Mouse (Mus musculus): Measurements from ENCODE around the gene Tubb5. TPM values are rescaled to one million over a fixed set of nuclear protein-coding genes. Genes with fewer than 3 reads are reported as not detected.

Gene Tubb5
- total and polyA plus RNA-seq, 2 experiments from 2014 or later, result 1,872 to 3,416 TPM

DNA sequence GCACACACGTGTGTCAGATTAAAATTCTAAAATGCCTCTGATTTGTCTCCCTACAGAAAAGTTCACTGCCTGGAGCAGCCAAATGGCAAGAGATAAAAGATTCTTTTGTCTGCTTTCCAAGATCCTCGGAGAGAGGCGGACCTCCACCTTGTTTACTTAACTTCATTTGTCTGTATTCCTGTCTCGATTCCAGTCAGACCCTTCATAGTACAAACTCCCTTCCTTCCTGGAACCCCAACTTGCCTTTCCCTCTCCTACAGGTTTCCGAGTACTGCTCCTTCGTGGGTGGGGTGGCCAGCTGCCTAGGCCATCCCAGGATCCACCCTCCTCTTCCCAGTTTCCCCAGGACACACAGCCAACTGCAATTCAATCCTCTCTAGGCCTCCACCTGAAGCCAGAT lies 35.1 kb downstream of the Tubb5 start:
- no peaks in the 10 kb centered on the region for H3K4me1 ChIP-seq (ENCODE audit: insufficient read depth, low read length)
- H3K36me3 ChIP-seq (ENCODE audit: insufficient read depth, low read length), result no peaks in the 10 kb centered on the region
- H3K4me3 ChIP-seq (ENCODE audit: low read depth, low read length), result no peak overlapping the region
- WGBS, result 51% methylated on average over 6 of the region's 6 CpGs
- no peak overlapping the region for H3K27ac ChIP-seq (ENCODE audit: low read depth, low read length)
- no peak overlapping the region for H3K9ac ChIP-seq (replicated peaks; ENCODE audit: low read length, poor library complexity, severe bottlenecking)
- H3K9me3 ChIP-seq (ENCODE audit: low read length), result no peaks in the 10 kb centered on the region
- no peak overlapping the region for H3K4me2 ChIP-seq (ENCODE audit: low read depth, low read length, poor library complexity, severe bottlenecking)
- no peak for TF ChIP-seq CTCF (IDR thresholded peaks at IDR 0.05)
- no peak for ATAC-seq (ENCODE audit: low FRiP score)
- H3K27me3 ChIP-seq (ENCODE audit: insufficient read depth, low read length), result no peaks in the 10 kb centered on the region
- DNase-seq (ENCODE audit: low spot score), result peak; percentile 14

DNA sequence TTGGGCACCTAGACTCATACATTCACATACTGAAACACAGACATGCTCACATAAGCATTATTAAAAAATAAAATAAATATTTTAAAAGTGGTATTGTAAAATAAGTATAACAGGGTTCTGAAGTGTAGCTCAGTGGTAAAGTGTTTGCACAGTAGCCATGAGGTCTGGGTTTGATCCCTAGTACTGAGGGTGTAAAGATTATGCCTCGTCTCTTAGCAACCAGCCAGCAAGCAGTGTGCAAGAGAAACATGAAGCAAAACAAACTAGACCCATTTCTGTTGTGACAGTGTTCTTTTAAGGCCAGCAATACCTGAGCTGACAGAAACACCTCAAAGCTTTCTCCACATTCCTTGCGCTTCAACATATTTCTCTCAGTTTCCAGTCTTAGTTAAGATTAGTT lies 37.2 kb downstream of the Tubb5 start:
- 68% methylated on average over 2 of the region's 2 CpGs for WGBS
- Histone ChIP-seq H3K36me3 (ENCODE audit: insufficient read depth, low read length) (no peaks in the 10 kb centered on the region), H3K4me2 (ENCODE audit: low read depth, low read length, poor library complexity, severe bottlenecking) (no peak overlapping the region), H3K27me3 (ENCODE audit: insufficient read depth, low read length) (no peaks in the 10 kb centered on the region), H3K9me3 (ENCODE audit: low read length) (no peaks in the 10 kb centered on the region), H3K4me3 (ENCODE audit: low read depth, low read length) (no peak overlapping the region), H3K9ac (replicated peaks; ENCODE audit: low read length, poor library complexity, severe bottlenecking) (no peak overlapping the region), H3K27ac (ENCODE audit: low read depth, low read length) (no peak overlapping the region), H3K4me1 (ENCODE audit: insufficient read depth, low read length) (no peaks in the 10 kb centered on the region)
- no peak for ATAC-seq (ENCODE audit: low FRiP score)
- TF ChIP-seq CTCF (IDR thresholded peaks at IDR 0.05), result no peak
- no peak for DNase-seq (ENCODE audit: low spot score)

DNA sequence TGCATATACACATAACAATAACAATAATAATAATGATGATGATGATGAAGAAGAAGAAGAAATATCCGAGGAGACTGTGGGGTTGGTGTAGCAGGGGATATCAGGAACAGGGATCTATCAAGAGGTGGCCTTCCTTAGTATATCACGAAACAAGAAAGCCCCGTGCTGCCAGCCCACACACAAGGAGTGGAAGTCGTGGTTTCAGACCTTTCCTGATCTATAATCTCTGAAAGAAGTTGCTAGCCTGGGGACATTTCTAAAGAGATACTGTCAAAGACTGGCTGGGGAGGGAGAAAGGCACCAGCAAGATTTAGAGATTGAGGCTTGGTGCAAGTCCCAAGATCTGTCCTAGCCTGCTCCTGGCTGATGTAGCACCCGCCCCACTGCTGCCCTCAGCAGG lies 41.3 kb downstream of the Tubb5 start:
- Histone ChIP-seq H3K27ac (ENCODE audit: low read depth, low read length) (no peak overlapping the region), H3K4me3 (ENCODE audit: low read depth, low read length) (no peak overlapping the region), H3K9ac (replicated peaks; ENCODE audit: low read length, poor library complexity, severe bottlenecking) (no peak overlapping the region), H3K27me3 (ENCODE audit: insufficient read depth, low read length) (no peaks in the 10 kb centered on the region), H3K36me3 (ENCODE audit: insufficient read depth, low read length) (no peaks in the 10 kb centered on the region), H3K4me2 (ENCODE audit: low read depth, low read length, poor library complexity, severe bottlenecking) (no peak overlapping the region), H3K4me1 (ENCODE audit: insufficient read depth, low read length) (no peaks in the 10 kb centered on the region), H3K9me3 (ENCODE audit: low read length) (no peaks in the 10 kb centered on the region)
- WGBS, result 62% methylated on average over 5 of the region's 5 CpGs
- DNase-seq (ENCODE audit: low spot score) (no peak), ATAC-seq (ENCODE audit: low FRiP score) (no peak)
- TF ChIP-seq CTCF (IDR thresholded peaks at IDR 0.05), result no peak

DNA sequence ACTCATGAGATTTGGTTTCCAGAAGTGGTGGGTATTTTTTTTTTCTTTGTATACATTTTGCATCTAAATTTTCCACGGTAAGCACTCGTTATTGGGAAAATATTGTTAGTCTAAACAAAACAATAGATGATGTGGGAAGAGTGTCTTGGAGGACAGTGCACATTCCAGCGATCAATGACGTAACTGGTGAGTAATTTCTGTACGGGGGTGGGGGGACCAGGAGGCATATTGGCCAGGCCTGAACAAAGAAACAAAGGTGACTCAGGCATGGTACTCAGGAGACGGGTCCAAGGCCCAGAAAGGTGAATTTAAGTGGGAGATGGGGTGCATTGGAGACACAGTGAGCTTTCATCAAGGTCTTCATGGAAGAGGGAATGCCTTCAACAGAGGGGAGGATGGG lies 42.5 kb downstream of the Tubb5 start:
- 75% methylated on average over 6 of the region's 6 CpGs for WGBS
- Histone ChIP-seq H3K4me2 (ENCODE audit: low read depth, low read length, poor library complexity, severe bottlenecking) (no peak overlapping the region), H3K27me3 (ENCODE audit: insufficient read depth, low read length) (no peaks in the 10 kb centered on the region), H3K4me1 (ENCODE audit: insufficient read depth, low read length) (no peaks in the 10 kb centered on the region), H3K9ac (replicated peaks; ENCODE audit: low read length, poor library complexity, severe bottlenecking) (no peak overlapping the region), H3K9me3 (ENCODE audit: low read length) (no peaks in the 10 kb centered on the region), H3K27ac (ENCODE audit: low read depth, low read length) (no peak overlapping the region), H3K36me3 (ENCODE audit: insufficient read depth, low read length) (no peaks in the 10 kb centered on the region), H3K4me3 (ENCODE audit: low read depth, low read length) (no peak overlapping the region)
- no peak for TF ChIP-seq CTCF (IDR thresholded peaks at IDR 0.05)
- DNase-seq (ENCODE audit: low spot score) (no peak), ATAC-seq (ENCODE audit: low FRiP score) (no peak)

DNA sequence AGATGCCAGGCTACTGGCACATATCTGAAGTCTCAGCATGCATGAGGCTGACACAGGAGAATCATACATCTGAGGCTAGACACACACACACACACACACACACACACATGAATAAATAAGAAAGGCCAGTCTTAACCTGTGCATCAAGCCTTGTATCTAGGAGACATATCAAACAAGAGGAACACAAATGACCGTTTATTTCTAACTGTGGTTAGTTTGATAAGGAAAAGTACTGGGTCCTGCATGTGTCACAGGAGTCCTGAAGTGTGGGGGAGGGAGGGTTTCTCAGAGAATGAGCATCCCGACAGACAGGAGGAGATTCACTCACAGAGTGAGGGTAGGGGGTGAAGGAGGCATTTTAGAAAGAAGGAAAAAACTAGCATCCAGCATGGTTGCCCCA lies 43.0 kb downstream of the Tubb5 start:
- no peaks in the 10 kb centered on the region for H3K36me3 ChIP-seq (ENCODE audit: insufficient read depth, low read length)
- no peak overlapping the region for H3K4me2 ChIP-seq (ENCODE audit: low read depth, low read length, poor library complexity, severe bottlenecking)
- ATAC-seq (ENCODE audit: low FRiP score), result no peak
- no peaks in the 10 kb centered on the region for H3K9me3 ChIP-seq (ENCODE audit: low read length)
- no peaks in the 10 kb centered on the region for H3K4me1 ChIP-seq (ENCODE audit: insufficient read depth, low read length)
- H3K27me3 ChIP-seq (ENCODE audit: insufficient read depth, low read length), result no peaks in the 10 kb centered on the region
- H3K4me3 ChIP-seq (ENCODE audit: low read depth, low read length), result no peak overlapping the region
- no peak for DNase-seq (ENCODE audit: low spot score)
- 56% methylated on average over 2 of the region's 2 CpGs for WGBS
- H3K9ac ChIP-seq (replicated peaks; ENCODE audit: low read length, poor library complexity, severe bottlenecking), result no peak overlapping the region
- H3K27ac ChIP-seq (ENCODE audit: low read depth, low read length), result no peak overlapping the region
- TF ChIP-seq CTCF (IDR thresholded peaks at IDR 0.05), result no peak

DNA sequence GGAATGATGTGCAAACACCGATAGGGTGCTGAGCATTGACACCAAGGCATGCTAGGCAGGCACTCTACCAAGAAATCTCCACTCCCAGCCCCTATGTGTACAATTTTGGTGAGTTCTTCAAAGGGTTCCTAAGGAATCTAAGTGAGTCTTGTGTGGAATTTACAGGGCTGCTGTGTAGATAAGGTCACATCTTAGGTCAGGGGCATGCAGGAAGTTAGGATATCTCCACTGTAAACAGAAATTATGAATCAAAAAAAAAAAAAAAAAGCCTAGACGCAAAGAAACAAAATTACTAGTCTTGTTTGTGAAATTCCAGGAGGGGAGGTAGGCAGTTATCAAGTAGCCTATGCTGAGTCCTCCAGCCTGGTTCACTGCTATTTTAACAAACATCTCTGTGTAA lies 45.3 kb downstream of the Tubb5 start:
- TF ChIP-seq CTCF (IDR thresholded peaks at IDR 0.05), result no peak
- WGBS, result 94% methylated on average over 2 of the region's 2 CpGs
- Histone ChIP-seq H3K4me2 (ENCODE audit: low read depth, low read length, poor library complexity, severe bottlenecking) (no peak overlapping the region), H3K9me3 (ENCODE audit: low read length) (no peaks in the 10 kb centered on the region), H3K27ac (ENCODE audit: low read depth, low read length) (no peak overlapping the region), H3K27me3 (ENCODE audit: insufficient read depth, low read length) (no peaks in the 10 kb centered on the region), H3K36me3 (ENCODE audit: insufficient read depth, low read length) (no peaks in the 10 kb centered on the region), H3K4me1 (ENCODE audit: insufficient read depth, low read length) (no peaks in the 10 kb centered on the region), H3K9ac (replicated peaks; ENCODE audit: low read length, poor library complexity, severe bottlenecking) (no peak overlapping the region), H3K4me3 (ENCODE audit: low read depth, low read length) (no peak overlapping the region)
- ATAC-seq (ENCODE audit: low FRiP score), result no peak
- DNase-seq (ENCODE audit: low spot score), result no peak

Measured in midbrain, postnatal 0 days (tissue).